Mouse (Mus musculus) olfactory bulb, adult 2 months (tissue): ENCODE results near the gene Efcab6. TPM values are rescaled to one million over a fixed set of nuclear protein-coding genes. Genes with fewer than 3 reads are reported as not detected.

Experiments used
- H3K27ac ChIP-seq: fragments of 200-500 bp; 2 replicates; pipeline ENCODE4 v1.5.1; 2012; ENCODE audit warnings: low read depth, low read length; ENCODE audit not compliant: insufficient read depth
- H3K4me1 ChIP-seq: fragments of 200-500 bp; 2 replicates; pipeline ENCODE4 v1.6.1; 2012; ENCODE audit warnings: low read length; ENCODE audit not compliant: control insufficient read depth, insufficient read depth
- H3K4me3 ChIP-seq: fragments of 200-500 bp; 2 replicates; pipeline ENCODE4 v1.5.1; 2012; ENCODE audit warnings: mild to moderate bottlenecking, low read depth, low read length, moderate library complexity; ENCODE audit not compliant: insufficient read depth
- CTCF ChIP-seq: fragments of 200-500 bp; IDR thresholded peaks from 2 replicates; pipeline ENCODE4 v1.5.1; 2012; ENCODE audit warnings: low read depth, mild to moderate bottlenecking, low read length, moderate library complexity; ENCODE audit not compliant: insufficient read depth
- POLR2A ChIP-seq: fragments of 200-500 bp; IDR thresholded peaks from 2 replicates; pipeline ENCODE4 v1.6.1; 2012; ENCODE audit warnings: mild to moderate bottlenecking, low read depth, low read length, moderate library complexity; ENCODE audit not compliant: insufficient read depth
- WGBS: fragments of 180-500 bp; shearing (Covaris S2); methylation state at CpG from one replicate; pipeline ENCODE4 v1.1.7; 2018; 5-methylcytosine and 5-hydroxymethylcytosine counted together
- polyA plus RNA-seq: library from polyadenylated mRNA; stranded (reverse); fragments of >200 nt; gene quantifications from 2 replicates; pipeline ENCODE4 v1.2.4, GENCODE M21; 2012; ENCODE audit warnings: low replicate concordance; ENCODE audit not compliant: missing spikeins, insufficient read depth, insufficient read length

Efcab6 gene
- polyA plus RNA-seq, 1 experiment: not detected

- Histone ChIP-seq H3K4me1 (peaks cover 14% of the 10 kb centered on the region), H3K27ac (no peak overlapping the region), H3K4me3 (no peak overlapping the region)
- no peak for TF ChIP-seq CTCF
- TF ChIP-seq POLR2A: no peak
- 42% methylated on average over 13 of the region's 13 CpGs for WGBS
These were observed 236.0 kb downstream of the Efcab6 start for GRCm38 (mm10) chr15:83829226-83829625.

DNA sequence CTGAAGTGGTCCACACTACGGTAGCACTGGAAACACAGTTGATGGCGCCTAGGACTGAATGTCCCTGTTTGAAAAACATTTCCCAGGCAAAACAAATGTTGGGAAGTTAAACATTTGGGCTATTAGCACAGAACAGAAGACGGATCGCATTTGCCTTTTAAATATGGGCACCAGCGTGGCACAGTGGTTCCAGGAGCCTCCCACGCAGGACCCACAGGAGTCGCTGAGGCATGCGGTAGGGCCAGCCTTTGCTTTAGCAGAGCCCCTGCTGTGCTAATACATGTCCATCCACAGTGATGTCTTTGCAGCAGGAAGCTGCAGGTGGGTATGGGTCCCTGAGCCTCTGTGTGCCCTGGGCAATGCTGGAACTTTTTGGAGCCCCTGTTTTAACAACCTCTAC lies 237.2 kb downstream of the Efcab6 start:
- no peak overlapping the region for H3K4me3 ChIP-seq
- WGBS: 66% methylated on average over 8 of the region's 8 CpGs
- H3K4me1 ChIP-seq: peaks cover 14% of the 10 kb centered on the region
- no peak overlapping the region for H3K27ac ChIP-seq
- TF ChIP-seq CTCF (no peak), POLR2A (no peak)

Other genes starting within 250 kb of the Efcab6 start
- gene Sult4a1, start 40.4 kb upstream of the Efcab6 start, polyA plus RNA-seq: not detected in 2 replicates
- gene Pnpla5, start 57.8 kb upstream of the Efcab6 start, polyA plus RNA-seq: not detected in 2 replicates
- not detected in 2 replicates for gene Pnpla3, start 102.5 kb upstream of the Efcab6 start, polyA plus RNA-seq
- not detected in 2 replicates for gene Samm50, start 126.9 kb upstream of the Efcab6 start, polyA plus RNA-seq
- gene Parvb, start 166.7 kb upstream of the Efcab6 start, polyA plus RNA-seq: not detected in 2 replicates